Mouse (Mus musculus): ENCODE results near the gene Tgfb1i1.
A peak's percentile ranks its signal among the peaks of the same experiment; 100 is the strongest.

Gene Tgfb1i1

DNA sequence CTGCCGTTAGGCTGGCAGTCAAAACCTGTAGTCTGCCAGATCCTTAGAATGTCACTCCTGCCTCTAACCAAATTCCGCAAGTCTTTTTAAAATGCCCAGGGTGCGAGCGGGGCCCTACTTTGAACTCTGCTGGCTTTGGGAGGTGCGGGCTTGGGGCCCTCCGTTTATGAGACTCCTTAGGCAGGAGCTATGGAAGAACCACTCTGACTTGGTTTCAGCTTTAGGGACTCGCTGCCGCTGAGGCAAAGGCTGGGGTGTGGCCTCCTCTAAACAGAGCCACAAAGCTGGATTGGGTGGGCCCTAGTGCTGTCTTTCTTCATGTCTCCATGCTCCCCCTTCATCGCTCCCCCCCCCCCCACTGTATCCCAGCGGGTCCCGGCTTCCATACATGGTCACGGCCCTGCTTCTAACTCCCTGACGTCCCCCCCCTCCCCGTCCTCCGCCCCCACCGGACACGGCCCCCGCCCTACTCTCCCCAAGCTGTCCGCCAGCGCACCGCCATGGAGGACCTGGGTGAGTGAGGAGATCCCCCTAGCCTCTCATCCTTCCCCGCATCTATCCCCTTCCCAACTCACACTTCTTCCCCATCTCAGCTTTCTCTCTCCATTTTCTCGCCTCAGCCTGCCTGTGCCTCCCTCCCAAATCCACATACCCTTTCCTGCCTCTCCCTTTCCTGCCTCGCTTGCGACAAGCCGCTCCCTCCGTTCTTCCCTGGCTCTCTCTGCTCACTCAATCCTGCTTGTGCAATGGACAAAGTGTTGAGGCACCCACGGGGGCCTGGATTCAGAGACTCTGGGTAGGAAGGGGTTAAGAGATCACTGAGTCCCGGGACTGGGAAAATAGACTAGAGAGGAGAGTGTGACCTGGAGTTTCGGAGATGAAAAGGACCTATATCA, at the start of gene Tgfb1i1:
Gene Tgfb1i1 (plus strand): TSS at position 317 of the 896 bp plus-strand sequence.
- no peak for DNase-seq (ENCODE audit: low spot score)

DNA sequence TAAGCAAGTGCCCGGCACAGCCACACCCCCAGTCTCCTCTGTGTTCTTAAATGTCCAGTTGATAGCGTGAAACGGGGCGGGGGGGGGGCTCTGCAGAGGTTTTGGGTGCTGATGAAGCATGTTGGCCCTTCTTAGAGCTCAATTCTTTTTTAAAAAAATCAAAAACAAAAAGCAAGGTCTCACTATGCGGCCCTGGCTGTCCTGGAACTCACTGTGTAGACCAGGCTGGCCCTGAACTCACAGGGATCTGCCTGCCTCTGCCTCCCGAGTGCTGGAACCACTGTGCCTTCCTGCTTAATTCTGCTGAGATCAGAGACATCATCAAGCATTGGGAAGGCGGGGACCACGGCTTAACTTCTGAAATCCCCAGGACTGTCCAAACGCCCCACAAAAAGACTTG, 45.0 kb upstream of the Tgfb1i1 start:
- DNase-seq (ENCODE audit: low spot score) = no peak

DNA sequence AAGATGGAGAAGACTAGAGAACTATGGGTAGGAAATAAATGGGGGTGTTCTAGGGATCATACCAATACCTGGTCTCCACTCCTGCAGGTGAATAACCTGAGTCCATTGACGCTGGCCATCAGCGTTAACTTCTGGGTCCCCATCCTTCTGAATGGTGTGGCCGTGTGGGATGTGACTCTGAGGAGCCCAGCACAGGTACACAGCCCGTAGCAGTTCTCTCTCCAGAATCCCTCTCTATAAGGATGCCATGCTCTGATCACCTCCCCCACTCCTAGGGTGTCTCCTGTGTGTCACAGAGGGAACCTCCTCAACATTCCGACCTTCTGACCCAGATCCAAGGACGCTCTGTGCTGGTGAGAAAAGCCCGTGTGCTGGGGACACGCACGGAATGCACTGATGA, 43.5 kb upstream of the Tgfb1i1 start:
- no peak for DNase-seq (ENCODE audit: low spot score)

DNA sequence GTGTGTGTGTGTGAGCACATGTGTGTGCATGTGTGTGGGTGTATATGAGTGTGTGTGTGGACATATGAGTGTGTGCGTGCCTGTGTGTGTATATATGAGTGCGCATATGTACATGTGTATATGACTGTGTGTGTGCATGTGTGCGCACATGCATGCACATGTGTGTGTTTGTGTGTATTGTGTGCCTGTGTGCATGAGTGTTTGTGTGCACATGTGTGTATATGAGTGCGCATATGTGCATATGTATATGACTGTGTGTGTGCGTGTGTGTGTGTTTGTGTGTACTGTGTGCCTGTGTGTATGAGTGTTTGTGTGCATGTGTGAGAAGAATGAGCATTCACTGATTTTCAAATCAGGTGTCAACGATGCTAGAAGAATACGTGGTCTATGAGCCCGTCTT, 42.4 kb upstream of the Tgfb1i1 start:
- no peak for DNase-seq (ENCODE audit: low spot score)

DNA sequence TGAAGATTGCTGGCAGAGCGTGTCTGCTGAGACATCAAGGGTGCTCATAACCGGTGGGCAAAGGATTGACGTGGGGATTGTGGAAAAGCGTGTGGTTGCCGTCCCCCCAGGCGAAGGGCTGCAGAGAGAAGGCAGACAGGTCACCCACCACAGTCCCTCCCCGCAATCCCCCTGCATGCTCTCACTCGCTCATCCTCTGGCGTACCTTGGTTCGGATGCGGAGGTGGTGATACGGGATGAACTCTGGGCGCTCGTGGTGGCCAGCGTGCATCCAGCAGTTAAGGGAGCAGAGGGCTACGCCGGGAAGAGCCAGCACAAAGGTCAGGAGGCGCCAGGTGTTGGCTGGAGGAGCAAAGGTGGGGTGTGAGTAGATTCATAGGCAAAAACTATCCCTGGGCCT, 40.9 kb upstream of the Tgfb1i1 start:
- DNase-seq (ENCODE audit: low spot score) = no peak

DNA sequence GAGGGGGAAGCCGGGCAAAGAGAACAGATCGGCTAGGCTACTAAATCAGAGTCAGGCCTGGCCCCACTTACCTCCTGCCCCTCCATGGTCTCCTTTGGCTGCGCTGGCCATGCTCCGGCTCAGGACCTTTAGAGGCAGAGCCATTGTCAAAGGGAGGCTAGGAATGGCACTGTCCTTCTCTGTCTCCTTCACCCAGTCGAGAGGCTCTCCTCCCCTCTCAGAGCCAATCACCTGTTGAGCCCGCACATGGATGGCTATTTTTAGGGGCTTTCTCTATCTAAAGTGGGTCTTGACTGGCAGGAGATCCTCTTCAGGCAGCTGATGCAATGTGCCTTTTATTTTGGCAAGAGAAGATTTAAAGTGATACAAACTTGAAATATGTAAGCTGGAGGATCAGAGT, 40.5 kb upstream of the Tgfb1i1 start, which contains the start of gene Cox6a2:
Gene Cox6a2 (minus strand): TSS at position 236 of the 400 bp plus-strand sequence.
- DNase-seq (ENCODE audit: low spot score) = no peak

DNA sequence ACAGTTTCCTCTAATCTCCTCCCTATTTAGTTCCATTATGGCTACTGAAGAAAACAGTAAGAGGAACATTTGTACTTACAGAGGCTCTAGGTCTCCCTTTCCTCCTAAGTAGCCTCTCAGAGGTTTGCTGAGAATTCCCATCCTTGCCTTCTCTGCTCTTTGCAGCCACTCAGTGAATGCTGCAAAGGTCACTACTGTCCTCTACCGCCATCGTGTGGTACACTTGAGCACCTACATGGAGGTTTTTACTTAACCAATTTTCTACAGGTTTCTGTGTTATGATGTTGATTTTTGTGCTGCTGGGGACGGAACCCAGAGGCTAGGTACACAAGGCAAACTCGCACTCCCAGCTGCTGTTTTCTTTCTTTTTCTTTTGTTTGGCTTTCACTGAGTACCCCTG, 38.4 kb upstream of the Tgfb1i1 start:
- peak; percentile 58 for DNase-seq (ENCODE audit: low spot score)

DNA sequence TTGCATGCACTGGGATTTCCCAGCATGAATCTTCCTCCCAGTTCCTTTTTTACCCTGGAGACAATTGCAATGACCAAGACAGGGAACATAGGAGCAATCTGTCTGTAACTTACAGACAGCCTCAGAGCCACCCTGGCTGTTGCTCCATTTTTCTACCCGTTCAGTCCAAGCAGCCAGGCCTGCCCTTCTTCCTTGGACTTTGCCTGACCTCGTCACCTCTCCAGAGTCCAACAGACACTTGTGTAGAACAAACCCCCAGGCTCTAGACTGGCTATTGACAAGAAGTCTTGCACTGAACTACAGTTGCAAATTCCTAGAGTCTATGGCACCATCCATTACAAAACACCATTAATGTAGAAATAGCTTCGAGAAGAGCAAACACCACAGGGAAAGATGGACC, 36.8 kb upstream of the Tgfb1i1 start:
- DNase-seq (ENCODE audit: low spot score) = no peak

DNA sequence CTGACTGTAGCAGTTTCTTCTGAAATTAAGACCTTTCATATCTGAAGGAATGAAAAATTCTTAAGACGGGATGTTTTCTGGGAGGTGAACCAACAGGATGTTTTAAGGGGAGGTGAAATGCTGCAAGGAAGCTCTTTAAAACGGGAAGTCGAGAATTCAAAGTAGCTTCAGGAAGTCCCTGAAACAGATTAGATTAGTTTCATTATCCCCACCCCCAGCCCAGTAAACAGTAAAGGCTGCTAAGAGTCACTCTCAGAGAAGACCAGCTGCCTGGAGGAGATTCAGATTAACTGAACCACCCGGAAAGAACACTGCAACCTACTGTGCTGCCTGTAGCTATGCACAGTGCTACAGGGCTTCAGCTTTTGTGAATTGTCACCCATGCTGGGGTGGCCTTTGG, 26.7 kb upstream of the Tgfb1i1 start:
- DNase-seq (ENCODE audit: low spot score) = no peak

DNA sequence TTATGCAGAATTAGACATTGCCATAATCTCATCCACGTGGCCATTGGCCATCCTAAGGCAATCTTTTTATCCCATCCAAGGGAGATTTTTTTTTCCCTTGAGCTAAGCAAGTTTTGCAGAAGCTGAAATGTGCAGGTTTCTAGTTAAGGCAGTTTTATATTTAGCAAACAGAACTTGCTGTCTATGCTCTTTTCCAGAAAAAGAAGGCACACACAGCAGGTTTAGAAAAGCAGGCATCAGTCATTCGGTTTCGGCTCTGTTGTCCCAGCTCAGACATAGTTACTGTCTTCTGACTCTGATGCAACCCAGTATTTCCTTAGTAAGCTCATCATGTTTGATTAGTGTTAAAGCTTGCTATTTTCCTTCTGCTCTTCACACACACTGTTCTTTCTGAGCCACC, 25.7 kb upstream of the Tgfb1i1 start:
- no peak for DNase-seq (ENCODE audit: low spot score)

DNA sequence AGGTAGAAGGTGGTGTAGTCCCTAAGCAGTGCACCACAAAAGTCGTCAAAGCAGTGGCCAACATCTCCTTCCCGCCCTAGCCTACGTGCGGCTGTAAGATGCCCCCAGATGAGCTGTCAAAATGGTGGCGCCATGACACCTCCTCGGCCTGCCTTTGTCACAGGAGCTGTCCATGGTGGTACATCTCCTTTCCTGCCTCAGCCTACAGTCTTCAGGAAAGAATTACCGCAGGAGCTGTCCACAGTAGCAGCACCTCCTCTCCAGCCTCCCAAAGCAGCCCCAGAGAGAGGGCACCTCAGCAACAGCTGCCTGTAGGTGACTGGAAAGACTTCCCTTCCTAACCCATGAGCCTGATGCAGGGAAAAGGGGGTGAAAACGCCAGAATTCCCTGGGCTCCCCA, 14.9 kb upstream of the Tgfb1i1 start:
- no peak for DNase-seq (ENCODE audit: low spot score)

DNA sequence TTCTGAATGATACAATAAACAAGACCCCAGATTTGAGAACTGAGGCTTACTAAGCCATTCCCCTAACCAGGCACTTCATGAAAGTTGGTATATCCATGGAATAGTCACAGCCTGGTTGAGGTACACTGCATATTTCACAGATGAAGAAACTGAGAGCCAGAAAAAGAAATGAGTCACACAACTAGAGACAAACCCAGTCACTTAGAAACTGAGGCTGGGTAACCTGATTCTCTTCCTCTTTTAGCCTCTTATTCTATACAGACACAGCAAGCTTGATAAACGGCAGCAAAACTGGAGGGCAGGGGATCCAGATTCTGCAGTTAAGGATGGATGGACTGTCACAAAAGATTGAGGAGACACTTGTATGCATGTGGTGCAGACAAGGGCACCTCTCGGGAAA, 11.8 kb upstream of the Tgfb1i1 start:
- DNase-seq (ENCODE audit: low spot score) = no peak

DNA sequence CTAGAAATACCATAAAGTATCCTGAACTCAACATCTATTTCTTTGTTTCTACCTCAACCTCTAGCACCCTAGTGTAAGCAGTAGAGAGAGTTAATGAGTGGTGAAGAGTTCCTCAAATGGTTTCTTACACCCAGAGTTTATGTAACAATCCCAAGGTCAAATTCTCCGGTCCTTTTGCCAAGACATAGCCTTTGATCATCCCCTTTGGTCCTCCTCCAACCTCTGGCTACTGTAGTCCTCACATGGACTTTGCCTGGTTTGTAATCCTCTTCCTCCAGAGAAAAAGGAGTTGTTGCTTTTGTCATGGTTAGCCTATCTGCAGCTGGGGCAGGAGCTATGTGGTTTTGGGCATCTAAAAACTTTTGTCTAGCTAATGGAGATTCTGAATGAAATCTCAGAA, 11.1 kb upstream of the Tgfb1i1 start:
- no peak for DNase-seq (ENCODE audit: low spot score)

DNA sequence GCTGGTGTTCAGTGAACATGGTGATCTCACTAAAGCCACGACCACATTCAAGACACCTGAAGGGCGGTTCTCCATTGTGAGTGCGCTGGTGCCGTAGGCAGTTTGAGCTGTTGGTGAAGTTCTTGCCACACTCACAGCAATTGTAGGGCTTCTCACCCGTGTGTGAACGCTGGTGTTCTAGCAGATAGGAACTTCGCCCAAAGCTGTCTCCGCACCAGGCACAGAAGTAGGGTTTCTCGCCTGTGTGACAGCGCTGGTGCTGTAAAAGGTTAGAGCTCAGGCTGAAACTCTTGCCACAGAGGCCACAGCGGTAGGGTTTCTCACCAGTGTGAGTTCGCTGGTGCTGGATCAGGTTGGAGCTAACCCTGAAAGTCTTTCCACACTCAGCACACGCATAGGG, 10.2 kb upstream of the Tgfb1i1 start:
- DNase-seq (ENCODE audit: low spot score) = no peak

DNA sequence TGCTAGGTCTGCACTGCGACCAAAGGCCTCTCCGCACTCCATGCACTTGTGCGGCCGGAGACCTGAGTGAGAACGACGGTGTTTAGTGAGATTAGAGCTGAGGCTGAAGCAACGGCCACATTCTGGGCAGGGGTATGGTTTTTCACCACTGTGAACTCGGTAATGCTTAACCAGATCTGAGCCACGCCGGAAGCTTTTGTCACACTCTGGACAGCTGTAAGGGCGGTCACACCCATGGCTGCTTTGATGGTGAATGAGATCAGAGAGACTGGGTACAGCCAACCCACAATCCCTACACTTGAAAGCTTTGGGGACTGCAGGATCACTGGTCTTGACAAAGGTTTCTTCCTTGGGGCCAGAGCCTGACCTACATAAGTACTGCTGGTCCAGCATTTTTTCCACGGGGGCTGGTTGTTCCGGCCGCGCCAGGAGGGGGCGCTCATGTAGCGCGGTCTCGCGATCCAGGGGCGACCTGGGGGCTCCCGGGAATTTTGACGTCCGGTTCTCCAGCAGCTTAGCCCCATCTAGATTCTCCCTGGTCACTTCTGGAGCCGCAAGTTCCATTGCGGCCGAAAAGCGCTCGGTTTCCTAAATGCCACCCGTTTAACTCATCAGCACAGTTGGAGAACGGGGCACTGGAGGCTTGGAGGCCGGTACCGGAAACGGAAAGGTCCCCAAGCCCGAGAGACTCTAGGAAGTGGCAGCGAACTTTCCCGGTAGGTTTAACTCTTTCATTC, 9.6 kb upstream of the Tgfb1i1 start, which contains the start of gene Armc5:
Gene Armc5 (plus strand): TSS at position 487 of the 737 bp plus-strand sequence.
- peak; percentile 60 for DNase-seq (ENCODE audit: low spot score)

DNA sequence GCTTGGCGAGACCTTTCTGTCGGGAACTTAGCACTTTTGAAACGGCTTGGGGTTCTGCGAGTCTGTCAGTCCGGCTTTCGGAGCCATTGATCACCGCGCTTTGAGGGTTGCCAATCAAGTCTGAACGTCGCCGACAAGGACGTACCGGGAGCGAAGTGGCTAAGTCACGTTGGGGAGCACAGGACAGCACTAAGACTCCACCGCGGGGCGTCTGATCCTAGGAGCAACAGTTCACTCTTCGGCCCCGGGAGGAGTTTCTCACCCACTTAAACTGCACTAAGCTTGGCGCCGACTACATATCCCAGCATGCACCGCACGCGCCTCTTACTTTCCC, 9.1 kb upstream of the Tgfb1i1 start:
- DNase-seq (ENCODE audit: low spot score) = no peak

DNA sequence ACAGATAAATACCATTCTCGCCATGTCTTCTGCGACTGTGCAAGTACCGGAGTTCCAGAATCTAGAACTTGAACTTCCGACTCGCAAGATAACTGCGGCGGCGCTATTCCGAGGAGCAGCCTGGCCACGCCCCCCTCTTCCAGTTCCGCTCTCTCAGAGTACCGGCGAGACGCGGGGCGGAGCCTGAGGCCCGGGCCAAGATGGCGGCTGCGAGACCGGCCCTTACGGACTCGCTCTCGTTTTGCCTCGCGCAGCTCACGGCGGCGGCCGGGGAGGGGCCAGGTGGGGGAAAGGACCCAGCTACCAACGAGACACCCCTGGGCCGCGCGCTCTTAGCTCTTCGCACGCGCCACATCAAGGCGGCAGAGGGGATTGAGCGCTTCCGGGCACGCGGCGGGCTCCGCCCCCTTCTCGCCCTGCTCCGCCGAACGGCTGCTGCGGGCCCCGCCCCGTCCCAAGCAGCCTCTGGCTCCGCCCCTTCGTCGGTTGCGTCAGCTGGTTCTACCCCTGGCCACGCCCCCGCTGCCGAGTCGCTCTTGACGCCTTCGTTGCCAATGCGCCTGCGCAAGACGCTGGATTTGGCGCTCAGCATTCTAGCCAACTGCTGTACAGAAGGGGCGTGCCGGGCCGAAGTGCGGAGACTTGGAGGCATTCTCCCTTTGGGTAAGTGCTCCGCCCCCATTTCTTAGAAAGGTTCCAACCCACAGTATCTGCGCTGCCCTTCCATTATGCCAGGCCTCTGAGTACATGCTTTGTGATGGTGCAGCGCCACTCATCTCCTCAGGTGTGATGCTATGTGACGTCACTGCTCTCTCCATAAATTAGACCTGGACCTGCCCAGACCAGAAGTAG, 8.5 kb upstream of the Tgfb1i1 start, which contains the start of gene 9130023H24Rik:
Gene 9130023H24Rik (minus strand): TSS at position 105 of the 852 bp plus-strand sequence.
- DNase-seq (ENCODE audit: low spot score) = peak; percentile 100

DNA sequence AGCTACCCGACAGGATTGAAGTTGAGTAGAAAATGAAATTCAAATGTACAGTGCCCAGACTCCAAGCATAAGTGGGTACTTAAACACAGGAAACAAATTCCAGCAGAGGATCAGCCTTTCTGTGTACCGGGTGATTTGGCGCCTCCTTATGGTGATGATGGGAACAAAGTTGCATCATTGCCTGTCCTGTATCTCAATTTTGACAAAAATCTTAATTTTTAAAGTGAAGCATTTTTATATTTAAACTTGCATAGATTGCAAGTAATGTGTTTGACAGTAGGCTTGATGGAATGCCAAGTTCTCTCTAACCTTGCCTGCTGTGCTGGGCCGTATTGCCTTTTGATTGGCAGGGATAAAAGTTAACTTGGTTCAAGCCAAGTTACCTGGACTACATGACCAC, 7.6 kb upstream of the Tgfb1i1 start:
- peak; percentile 43 for DNase-seq (ENCODE audit: low spot score)

DNA sequence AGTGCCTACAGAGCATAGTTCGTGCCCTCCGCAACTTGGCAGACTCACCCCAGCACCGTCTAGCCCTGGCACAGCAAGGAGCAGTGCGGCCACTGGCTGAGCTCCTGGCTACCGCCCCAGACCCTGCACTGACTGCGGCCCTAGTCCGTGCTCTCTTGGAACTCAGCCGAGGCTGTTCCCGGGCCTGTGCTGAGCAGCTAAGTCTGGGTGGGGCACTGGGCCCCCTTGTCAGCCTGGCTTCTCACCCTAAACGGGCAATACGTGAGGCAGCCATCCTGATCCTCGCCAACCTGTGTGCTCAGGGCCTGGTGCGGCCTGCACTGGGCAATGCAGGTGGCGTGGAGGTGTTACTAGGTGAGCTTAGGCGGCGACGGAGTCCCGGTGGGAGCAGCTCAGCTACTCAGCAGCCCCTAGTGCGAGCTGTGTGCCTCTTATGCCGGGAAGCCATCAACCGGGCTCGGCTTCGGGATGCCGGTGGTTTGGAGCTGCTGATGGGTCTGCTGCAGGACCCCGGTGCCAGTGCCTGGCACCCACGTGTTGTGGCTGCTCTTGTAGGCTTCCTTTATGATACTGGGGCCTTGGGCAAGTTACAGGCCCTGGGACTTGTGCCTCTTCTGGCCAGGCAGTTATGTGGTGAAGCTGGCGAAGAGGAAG, 6.4 kb upstream of the Tgfb1i1 start:
- no peak for DNase-seq (ENCODE audit: low spot score)

DNA sequence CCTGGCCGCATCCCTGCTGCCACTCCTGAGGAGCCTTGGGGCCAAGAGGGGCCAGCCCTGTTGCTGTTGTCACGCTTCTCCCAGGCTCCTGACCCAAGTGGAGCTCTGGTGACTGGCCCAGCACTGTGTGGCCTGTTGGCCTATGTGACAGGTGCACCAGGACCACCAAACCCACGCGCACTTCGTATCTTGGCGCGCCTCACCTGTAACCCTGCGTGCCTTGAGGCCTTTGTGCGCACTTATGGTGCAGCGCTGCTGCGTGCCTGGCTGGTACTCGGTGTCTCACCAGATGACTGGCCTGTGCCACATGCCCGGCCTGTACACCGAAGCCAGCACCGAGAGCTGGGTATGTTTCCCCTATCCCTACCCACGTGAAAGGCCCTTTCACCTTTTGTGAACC, 4.3 kb upstream of the Tgfb1i1 start:
- no peak for DNase-seq (ENCODE audit: low spot score)

DNA sequence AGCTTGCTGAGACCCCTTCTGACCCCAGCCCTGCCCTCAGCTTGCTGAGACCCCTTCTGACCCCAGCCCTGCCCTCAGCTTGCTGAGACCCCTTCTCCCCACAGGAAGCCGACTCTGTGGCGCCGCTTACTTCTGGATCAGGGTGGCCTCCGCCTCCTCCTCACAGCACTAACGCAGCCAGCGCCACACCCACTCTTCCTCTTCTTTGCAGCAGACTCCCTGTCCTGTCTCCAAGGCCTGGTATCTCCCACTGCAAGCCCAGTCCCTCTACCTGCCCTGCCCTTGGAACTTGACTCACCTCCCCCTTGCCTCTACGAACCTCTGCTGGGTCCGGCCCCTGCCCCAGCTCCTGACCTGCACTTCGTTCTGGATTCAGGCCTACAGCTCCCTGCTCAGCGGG, 2.7 kb upstream of the Tgfb1i1 start:
- DNase-seq (ENCODE audit: low spot score) = no peak

Data from T-cell, adult 2 months (primary cell).